8 mouse cellular contexts compared by ENCODE assay signal in genomic region chr2:33888100-33888385, GRCm38 (mm10). TPM values are rescaled to one million over a fixed set of nuclear protein-coding genes. Genes with fewer than 3 reads are reported as not detected.
A peak's percentile ranks its signal among the peaks of the same experiment; 100 is the strongest.
DNase-seq lines count a peak whose midpoint lies in the region; ATAC-seq and TF ChIP-seq lines count a peak whose summit lies in the region.

No protein-coding gene starts in this region.

- H3K36me3 ChIP-seq in heart, embryonic 13.5 days = no peaks in the 10 kb centered on the region
- H3K36me3 ChIP-seq in hindbrain, embryonic 12.5 days = no peaks in the 10 kb centered on the region
- H3K36me3 ChIP-seq in midbrain, embryonic 12.5 days = no peaks in the 10 kb centered on the region

- TF ChIP-seq POLR2A in bone marrow, adult 2 months (IDR thresholded peaks at IDR 0.05; ENCODE audit: borderline replicate concordance, control insufficient read depth, low read depth, low read length) = no peak

- no peak for DNase-seq in heart, postnatal 10 days
- DNase-seq in adrenal gland, adult (ENCODE audit: inconsistent age in 2 of 2, low spot score in 1 of 2) = no peak
- DNase-seq in retina, embryonic 14.5 days (ENCODE audit: low spot score) = no peak
- no peak for DNase-seq in layer of hippocampus, adult 9-10 months (ENCODE audit: low spot score)

- peaks cover 29% of the 10 kb centered on the region for H3K4me1 ChIP-seq in heart, embryonic 13.5 days
- H3K4me1 ChIP-seq in bone marrow, adult 2 months (ENCODE audit: control insufficient read depth, insufficient read depth, low read length) = peaks cover 1% of the 10 kb centered on the region; the same call in 1 of the 2 replicates
- H3K4me1 ChIP-seq in hindbrain, embryonic 12.5 days = peaks cover 33% of the 10 kb centered on the region
- H3K4me1 ChIP-seq in midbrain, embryonic 12.5 days = peaks cover 38% of the 10 kb centered on the region

- H3K9ac ChIP-seq in heart, embryonic 13.5 days = peak overlapping the region; percentile 98
- H3K9ac ChIP-seq in hindbrain, embryonic 12.5 days = peak overlapping the region; percentile 99; the same call in 1 of the 2 replicates
- H3K9ac ChIP-seq in midbrain, embryonic 12.5 days (replicated peaks) = peak overlapping the region; percentile 99

- WGBS in heart, embryonic 13.5 days = 67% methylated on average over 6 of the region's 6 CpGs
- 78% methylated on average over 6 of the region's 6 CpGs for WGBS in bone marrow, adult 2 months
- WGBS in hindbrain, embryonic 12.5 days = 49% methylated on average over 6 of the region's 6 CpGs
- 47% methylated on average over 6 of the region's 6 CpGs for WGBS in midbrain, embryonic 12.5 days

- no peaks in the 10 kb centered on the region for H3K27me3 ChIP-seq in heart, embryonic 13.5 days (replicated peaks)
- no peaks in the 10 kb centered on the region for H3K27me3 ChIP-seq in hindbrain, embryonic 12.5 days
- no peaks in the 10 kb centered on the region for H3K27me3 ChIP-seq in midbrain, embryonic 12.5 days

- H3K4me2 ChIP-seq in heart, embryonic 13.5 days = peak overlapping the region; percentile 83
- H3K4me2 ChIP-seq in hindbrain, embryonic 12.5 days (replicated peaks) = peak overlapping the region; percentile 88
- peak overlapping the region; percentile 89 for H3K4me2 ChIP-seq in midbrain, embryonic 12.5 days (replicated peaks)

- ATAC-seq in heart, embryonic 13.5 days (ENCODE audit: extremely low read depth, insufficient number of reproducible peaks, low FRiP score, low TSS enrichment) = no peak
- no peak for ATAC-seq in hindbrain, embryonic 12.5 days (ENCODE audit: low FRiP score)
- ATAC-seq in midbrain, embryonic 12.5 days (ENCODE audit: low FRiP score, low read depth) = no peak

- no peak for TF ChIP-seq CTCF in bone marrow, adult 2 months (IDR thresholded peaks at IDR 0.05; ENCODE audit: control insufficient read depth, insufficient read depth, low read length)

- no peaks in the 10 kb centered on the region for H3K9me3 ChIP-seq in heart, embryonic 13.5 days
- no peaks in the 10 kb centered on the region for H3K9me3 ChIP-seq in hindbrain, embryonic 12.5 days (replicated peaks)
- H3K9me3 ChIP-seq in midbrain, embryonic 12.5 days = no peaks in the 10 kb centered on the region

- intact Hi-C loops in heart, postnatal 10 days (cut with DNase I) = no loop called here

- H3K27ac ChIP-seq in heart, embryonic 13.5 days (replicated peaks) = peak overlapping the region; percentile 82
- H3K27ac ChIP-seq in bone marrow, adult 2 months (ENCODE audit: control insufficient read depth, insufficient read depth, low read depth, low read length, poor library complexity) = 0 out of 2 replicates have a peak overlapping the region, but pooled peaks have one; percentile 84
- H3K27ac ChIP-seq in hindbrain, embryonic 12.5 days = peak overlapping the region; percentile 100
- H3K27ac ChIP-seq in midbrain, embryonic 12.5 days (replicated peaks) = peak overlapping the region; percentile 99

- peak overlapping the region; percentile 90 for H3K4me3 ChIP-seq in heart, embryonic 13.5 days
- peak overlapping the region; percentile 69 for H3K4me3 ChIP-seq in bone marrow, adult 2 months (replicated peaks; ENCODE audit: control insufficient read depth, low read depth, low read length)
- peak overlapping the region; percentile 90; the same call in 1 of the 2 replicates for H3K4me3 ChIP-seq in hindbrain, embryonic 12.5 days
- H3K4me3 ChIP-seq in midbrain, embryonic 12.5 days = peak overlapping the region; percentile 93

RNA-seq across cellular contexts. Expression of gene Mvb12b, which starts 0.3 kb away (rescaled TPM):
- 10.9 and 11.3 TPM in 2 replicates for polyA plus RNA-seq in heart, embryonic 13.5 days (2015; fragmentation: Nextera tagmentation; extraction: Ambion mirVana)
- 10 to 100 TPM; 26.1 to 26.8 TPM for total RNA-seq in heart, postnatal 10 days (2021)
- polyA plus RNA-seq in bone marrow, adult 2 months (2011; ENCODE audit: insufficient read depth, insufficient read length, low replicate concordance, missing spikeins) = 18.3 and 38.3 TPM in 2 replicates
- 58.9 and 61.5 TPM in 2 replicates for polyA plus RNA-seq in hindbrain, embryonic 12.5 days (2016; fragmentation: Nextera tagmentation; extraction: Ambion mirVana)
- polyA plus RNA-seq in midbrain, embryonic 12.5 days (2016; fragmentation: Nextera tagmentation; extraction: Ambion mirVana) = 55.6 and 58.3 TPM in 2 replicates
